Mouse (Mus musculus) c-Kit-positive CD71-positive TER-119-negative erythroid progenitor cells, embryonic 14.5 days (primary cell): ENCODE data around the gene Kcnh8.
A peak's percentile ranks its signal among the peaks of the same experiment; 100 is the strongest.

ENCODE experiments used
- DNase-seq: peaks from one replicate; pipeline ENCODE4 v3.0.0-alpha.2; 2013; ENCODE audit warnings: low read depth

Gene Kcnh8

GRCm38 (mm10) chr17:52602093-52602780 is at the start of gene Kcnh8:
TSS of gene Kcnh8 (plus strand) at chr17:52602709.
- DNase-seq: no peak

DNA sequence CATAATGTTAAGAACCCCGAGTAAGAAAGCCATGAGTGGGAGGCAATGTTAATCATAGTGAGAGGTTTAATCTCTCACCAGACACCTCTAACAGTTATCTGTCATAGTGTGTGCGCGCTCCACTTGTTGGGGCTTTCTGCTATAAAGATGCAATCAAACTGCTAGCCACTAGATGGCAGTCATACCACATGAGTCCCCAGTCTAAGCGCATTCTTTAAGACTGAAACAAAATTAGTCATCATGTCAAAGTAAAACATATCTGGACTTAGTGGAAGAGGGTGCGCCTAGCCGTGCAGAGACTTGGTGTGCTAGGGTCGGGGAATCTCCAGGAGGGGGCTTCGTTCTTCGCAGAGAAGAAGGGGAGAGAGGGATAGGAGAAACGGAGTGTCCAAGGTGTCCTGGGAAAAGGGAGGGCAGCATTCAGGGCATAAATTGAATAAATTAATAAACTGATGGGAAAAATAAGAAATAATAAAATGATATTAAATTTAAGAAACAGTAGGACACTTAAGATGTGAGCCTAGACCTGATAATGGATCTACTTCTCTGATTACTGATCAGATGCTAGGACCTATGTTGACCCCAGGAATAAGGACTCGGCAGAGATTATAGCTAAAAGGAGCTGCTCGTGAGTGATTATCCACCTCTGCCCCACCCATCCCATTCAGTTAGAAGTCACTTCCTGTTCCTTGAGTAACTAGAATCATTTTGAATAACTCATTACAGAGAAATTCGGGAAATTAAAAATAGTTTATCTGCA is 42.4 kb upstream of the Kcnh8 start:
- DNase-seq: peak; percentile 20

DNA sequence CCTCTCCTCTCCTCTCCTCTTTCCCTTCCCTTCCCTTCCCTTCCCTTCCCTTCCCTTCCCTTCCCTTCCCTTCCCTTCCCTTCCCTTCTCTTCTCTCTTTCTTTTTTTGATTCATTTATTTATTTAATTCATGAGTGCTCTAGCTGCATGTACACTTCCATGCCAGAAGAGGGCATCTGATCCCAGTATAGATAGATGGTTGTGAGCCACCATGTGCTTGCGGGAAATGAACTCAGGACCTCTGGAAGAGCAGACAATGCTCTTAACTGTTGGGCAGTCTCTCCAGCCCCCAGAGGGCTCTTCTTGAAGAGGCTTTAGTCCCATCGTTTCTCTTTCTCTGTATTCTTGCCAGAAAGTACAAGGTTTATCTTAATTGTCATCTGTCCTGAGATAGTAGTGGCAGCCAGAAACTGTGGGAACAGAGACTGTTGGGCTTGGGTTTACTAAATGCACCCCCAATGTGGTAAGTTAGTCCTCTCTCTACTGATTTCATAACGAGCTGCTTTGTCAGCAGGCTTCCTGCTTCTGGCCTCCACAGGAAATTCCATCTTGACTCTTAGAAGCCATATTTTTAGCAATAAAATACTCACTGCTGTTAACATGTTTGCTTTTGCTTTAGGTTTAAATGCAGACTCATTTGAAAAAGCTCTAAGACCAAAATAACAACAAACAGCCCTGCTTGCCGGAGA is 36.9 kb upstream of the Kcnh8 start:
- no peak for DNase-seq

DNA sequence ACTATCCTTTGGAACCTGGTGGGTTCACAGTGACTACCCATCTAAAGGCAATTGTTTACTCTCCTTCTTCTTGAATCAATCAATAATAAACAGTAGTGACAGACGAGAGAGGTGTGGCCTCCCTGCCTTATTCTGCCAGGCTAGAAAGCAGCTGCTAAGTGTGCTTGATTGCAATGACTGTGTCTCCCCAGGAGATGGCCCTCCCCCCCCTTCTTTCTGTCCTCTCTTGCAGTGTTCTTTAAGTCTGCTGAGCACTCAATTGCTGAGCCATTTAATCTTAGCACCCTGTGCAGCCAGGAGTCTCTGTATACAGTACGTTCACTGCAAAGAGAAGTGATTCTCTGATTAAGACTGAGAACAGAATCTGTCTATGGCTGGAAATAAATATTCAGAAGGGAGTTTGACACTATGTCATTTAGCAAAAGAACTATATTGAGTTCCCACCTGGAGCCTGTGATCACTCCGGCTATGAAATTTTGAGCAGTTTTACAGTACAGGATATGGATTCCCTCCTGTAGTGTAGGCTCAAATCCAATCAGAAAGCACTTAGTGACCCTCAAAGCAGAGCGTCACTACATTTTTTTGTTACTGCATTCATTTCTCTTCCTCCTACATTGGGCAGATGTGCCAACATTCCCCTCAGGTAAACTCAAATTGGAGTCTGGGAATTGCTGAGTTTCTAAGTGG is 32.8 kb upstream of the Kcnh8 start:
- no peak for DNase-seq

GRCm38 (mm10) chr17:52572229-52572628 is 30.3 kb upstream of the Kcnh8 start:
- DNase-seq: no peak

DNA sequence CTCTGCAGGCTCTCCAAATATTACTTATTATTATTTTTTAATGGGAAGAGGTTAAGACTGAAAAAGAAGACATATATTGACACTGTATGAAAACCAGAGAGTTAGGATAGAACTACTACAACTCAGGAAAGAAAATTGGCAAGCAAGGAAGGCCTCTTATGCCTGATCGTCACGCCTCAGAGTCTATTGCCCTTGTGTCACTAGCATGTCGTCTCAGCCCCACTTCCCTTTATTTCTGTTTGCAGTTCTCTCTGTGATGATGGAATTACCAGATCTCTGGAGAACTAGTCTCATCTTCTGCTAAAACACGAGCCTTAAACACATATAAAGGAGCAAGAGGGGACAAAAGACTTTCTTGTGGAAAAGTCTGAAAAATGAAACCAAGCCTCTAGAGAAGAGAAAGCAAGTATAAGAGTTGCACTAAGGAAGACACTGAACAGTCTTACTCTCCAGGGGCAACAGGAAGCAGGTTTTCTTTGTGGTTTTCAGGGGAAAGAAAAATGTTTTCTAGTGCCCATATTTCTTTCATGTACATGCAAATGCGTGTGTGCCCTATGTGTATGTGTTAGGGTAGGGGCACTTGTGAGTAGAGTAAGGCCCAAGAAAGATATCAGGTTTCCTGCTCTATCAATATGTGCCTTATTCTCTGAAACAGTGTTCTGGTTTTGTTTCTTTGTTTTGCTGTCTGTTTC is 10.9 kb upstream of the Kcnh8 start:
- DNase-seq: no peak

- DNase-seq: no peak
These were observed 3.4 kb upstream of the Kcnh8 start for GRCm38 (mm10) chr17:52599141-52599540.

DNA sequence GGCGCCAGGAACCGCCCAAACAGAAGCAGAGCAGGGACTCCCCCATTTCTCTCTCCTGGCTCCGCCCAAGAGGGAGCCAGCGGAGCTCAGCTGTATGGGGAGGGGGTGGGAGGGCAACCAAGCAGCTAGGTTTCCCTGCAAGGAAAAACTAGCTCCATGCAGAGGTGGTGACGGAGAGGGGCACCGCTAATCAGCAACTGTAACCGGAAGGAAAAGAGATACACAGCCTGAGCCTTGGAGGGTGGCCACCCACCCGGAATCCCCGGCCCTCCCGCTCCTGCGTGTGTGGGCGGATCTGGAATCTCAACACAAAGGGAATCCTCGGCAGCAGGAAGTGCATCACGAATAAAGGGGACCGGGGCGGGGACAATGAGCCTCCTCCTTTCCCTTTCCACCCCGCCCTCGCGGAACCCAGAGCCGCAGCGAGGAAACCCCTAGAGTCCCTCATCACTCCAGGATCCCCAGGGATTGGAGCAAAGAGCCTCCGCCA is 1.6 kb upstream of the Kcnh8 start:
- DNase-seq: no peak

GRCm38 (mm10) chr17:52602781-52603170 is 267 bp downstream of the Kcnh8 start:
- no peak for DNase-seq

GRCm38 (mm10) chr17:52603411-52603810 is 902 bp downstream of the Kcnh8 start:
- no peak for DNase-seq

- DNase-seq: no peak
These were observed 8.9 kb downstream of the Kcnh8 start for GRCm38 (mm10) chr17:52611382-52611781.

- no peak for DNase-seq
These were observed 46.7 kb downstream of the Kcnh8 start for GRCm38 (mm10) chr17:52649186-52649585.

DNA sequence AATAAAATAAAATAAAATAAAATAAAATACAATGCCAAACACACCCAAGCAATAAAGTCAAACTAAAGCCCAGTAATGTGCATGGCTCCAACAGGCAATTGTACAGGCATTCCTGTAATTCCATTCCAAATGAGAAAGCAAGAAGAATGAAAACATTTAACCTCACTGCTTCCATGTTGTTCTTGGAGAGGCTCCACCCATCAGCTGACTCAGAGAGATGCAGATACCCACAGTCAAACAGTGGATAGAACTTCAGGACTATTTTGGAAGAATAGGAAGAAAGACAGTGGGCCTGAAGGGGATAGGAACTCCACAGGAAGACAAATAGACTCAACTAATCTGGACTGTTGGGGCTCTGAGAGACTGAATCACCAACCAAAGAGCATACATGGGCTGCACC is 89.5 kb downstream of the Kcnh8 start:
- DNase-seq: no peak

DNA sequence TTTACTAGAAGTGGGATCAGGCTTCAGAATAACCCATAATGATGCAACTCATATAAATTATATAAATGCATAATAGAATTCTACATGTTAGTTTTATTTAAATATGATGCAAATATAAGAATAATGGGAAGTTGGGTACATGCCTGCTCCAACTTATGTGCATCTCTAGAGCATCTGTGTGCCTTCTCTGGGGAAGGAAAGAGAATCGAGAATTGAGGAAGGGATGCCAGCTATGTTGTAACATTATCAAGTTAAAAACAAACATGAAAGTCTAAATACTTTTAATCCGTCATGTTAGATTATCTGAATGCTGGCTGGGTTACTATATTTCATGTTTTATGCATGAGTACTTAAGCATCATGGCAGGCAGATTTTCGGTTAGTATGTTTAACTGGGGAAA is 99.4 kb downstream of the Kcnh8 start:
- no peak for DNase-seq

DNA sequence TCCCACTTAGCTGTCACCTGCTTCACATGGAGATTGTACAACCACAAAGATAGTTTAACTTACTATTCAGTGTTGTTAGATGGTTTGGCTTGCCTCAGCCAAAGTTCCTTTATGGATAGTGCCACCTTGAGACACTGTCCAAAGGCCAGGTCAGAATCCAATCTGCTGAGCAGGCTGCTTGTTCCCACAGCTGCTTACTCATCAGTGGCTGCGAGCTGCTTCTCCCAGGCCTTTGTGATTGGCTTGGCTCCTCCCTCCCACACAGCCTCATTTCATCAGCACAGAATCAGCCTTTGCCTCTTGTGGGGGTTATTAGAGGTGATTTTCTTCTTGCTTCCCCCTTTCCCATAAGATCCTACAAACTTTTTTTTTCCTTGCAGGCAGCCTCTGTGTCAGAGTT is 109.8 kb downstream of the Kcnh8 start:
- no peak for DNase-seq

DNA sequence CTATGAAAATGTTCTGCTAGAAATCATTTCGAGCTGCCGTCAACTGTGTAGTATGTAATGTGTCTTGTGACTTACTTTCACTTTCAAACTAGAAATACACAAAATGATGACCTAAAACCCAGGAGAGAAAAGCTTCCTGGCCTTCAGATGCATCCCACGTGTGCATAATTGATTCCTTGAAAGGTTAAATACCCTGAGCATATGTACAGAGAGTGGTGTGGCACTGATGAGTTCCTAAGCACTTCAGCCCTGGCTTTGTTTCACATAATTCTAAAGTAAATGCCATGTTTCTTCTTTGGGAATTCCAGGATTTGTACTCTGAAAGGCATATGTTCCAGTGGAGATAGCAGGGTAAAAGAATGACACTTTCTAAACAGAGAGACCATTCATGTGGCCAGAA is 119.7 kb downstream of the Kcnh8 start:
- DNase-seq: no peak

DNA sequence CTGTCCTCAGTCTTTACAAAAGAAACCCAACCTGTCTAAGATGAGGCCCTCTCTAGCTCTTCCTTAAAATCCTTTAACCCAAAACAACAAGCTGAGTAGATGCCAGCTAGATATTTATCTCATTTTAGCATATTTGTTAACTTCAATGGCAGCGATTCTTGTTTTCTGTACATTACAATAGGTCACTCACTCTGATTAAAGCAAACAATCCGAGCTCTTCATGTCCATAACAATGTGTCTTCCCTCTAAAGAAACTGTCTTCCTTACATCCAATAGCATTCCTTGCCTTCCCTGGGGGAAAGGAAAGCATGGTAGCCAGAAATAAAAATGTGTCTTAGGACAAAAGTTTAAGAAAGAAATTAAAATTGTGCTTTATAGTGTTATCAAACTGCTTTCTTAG is 126.3 kb downstream of the Kcnh8 start:
- DNase-seq: no peak

GRCm38 (mm10) chr17:52738436-52738835 is 135.9 kb downstream of the Kcnh8 start:
- DNase-seq: no peak

DNA sequence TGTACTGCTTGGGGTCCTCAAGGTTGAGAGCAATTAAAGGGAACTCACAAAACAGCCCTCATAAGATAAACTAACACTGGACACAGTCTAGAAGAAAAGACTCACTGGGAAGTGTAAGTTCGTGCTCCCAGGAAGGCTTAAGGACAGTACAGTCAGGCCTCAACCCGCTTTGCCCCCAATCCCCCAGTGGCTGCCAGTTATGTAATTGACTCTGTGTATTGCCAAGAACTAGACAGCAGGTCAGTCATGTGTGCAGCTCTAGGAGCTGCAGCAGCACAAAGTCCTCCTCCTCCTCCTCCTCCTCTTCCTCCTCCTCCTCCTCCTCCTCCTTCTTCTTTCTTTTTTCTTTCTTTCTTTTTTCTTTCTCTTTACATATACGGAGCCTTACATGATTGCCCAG is 185.6 kb downstream of the Kcnh8 start:
- DNase-seq: no peak

DNA sequence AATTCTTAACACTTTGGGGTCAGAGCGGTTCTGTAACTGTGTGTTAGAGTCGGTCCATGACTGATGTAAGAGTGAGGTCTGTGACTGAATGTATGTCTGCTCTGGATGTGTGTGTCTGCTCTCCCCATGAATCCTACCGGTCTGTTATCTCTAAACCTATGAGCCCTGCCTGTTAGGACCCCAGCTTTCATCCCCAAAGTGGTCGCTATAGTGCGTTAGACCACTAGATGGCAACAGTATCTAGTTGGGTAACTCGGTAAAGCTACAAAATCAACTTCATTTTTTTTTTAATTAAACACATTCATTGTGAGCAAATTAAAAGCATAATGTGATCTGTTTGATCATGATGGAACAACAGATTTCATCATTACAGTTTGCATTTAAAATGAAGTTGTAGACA is 202.0 kb downstream of the Kcnh8 start:
- no peak for DNase-seq

DNA sequence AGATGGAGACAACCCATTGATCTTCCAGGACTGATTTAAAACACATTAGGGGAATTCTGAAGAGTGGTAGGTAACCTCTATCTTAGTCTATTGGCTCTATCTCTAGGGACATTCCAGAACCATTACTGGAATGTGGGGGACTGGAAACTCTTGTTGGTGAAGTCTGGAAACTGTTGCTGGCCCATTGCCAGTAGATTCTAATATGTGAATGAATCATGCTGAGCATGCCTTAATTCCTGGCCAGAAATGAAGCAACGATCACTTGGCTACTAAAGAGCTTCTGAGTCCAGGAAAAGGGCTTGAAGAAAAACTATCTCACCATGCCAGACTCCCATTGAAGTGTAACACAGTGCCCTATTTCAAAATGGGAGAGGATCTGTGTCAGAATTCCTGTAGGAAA is 208.3 kb downstream of the Kcnh8 start:
- DNase-seq: no peak

GRCm38 (mm10) chr17:52819007-52819406 is 216.5 kb downstream of the Kcnh8 start:
- no peak for DNase-seq
